Mouse (Mus musculus): ENCODE results near the gene Cox7a2l. TPM values are rescaled to one million over a fixed set of nuclear protein-coding genes. Genes with fewer than 3 reads are reported as not detected.
A peak's percentile ranks its signal among the peaks of the same experiment; 100 is the strongest.

Gene Cox7a2l
- polyA plus RNA-seq (2012; rRNA removed): 78.0 and 82.0 TPM in 2 replicates

DNA sequence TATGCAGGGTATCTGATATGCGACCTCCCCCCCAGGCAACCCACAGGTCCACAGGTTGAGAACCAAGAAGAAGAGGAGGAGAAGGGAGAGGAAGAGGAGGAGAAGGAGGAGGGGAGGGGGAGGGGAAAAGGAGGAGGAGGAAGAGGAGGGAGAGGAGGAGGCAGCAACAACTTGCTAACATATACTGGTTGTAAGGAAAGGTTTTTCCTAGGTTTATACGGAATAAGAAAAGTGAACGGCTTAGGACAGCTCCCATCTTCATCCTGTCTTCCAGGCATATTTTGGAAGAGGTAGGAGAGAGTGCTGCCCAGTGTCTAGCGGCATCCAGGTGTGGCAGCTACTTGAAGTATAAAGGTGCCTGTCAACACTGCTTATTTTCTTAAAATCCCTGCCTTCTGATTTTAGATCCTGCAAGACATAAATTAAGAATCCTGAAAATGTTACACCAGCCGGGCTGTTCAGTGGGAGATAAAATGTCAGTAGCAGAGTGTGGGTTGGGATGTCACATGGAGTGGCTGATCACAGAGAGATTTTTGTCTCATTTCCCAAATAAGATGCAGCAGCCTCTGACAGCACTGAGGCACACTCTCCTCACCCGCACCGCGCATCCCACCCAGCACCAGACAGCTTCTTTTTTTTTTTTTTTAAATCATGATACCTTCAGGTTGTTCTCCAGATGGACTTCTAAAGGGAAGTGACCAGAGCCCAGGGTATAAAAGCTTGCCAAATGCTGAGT is at the start of gene Cox7a2l:
Gene Cox7a2l (minus strand): TSS at position 51 of the 736 bp plus-strand sequence.
- Histone ChIP-seq H3K36me3 (ENCODE audit: control insufficient read depth, insufficient read depth, low read length) (no peaks in the 10 kb centered on the region), H3K4me3 (ENCODE audit: extremely low read depth, insufficient read depth, insufficient read length) (no peak within 1 kb of the TSS), H3K27ac (ENCODE audit: insufficient read depth, low read length) (no peak within 1 kb of the TSS), H3K4me1 (ENCODE audit: control insufficient read depth, insufficient read depth, insufficient read length) (peaks cover 13% of the 10 kb centered on the region), H3K27me3 (ENCODE audit: control insufficient read depth, insufficient read depth, low read length) (no peaks in the 10 kb centered on the region)
- no peak for TF ChIP-seq CTCF (IDR thresholded peaks at IDR 0.05; ENCODE audit: extremely low read depth, insufficient read depth, insufficient read length, insufficient replicate concordance)
- no peak for TF ChIP-seq POLR2A (IDR thresholded peaks at IDR 0.05; ENCODE audit: low read depth, low read length)
- WGBS: 94% methylated on average over 8 of the region's 8 CpGs
- no peak for DNase-seq (ENCODE audit: low read depth in 1 of 2, low spot score in 2 of 2)

- DNase-seq (ENCODE audit: low read depth in 1 of 2, low spot score in 2 of 2): no peak
- Histone ChIP-seq H3K4me1 (ENCODE audit: control insufficient read depth, insufficient read depth, insufficient read length) (no peaks in the 10 kb centered on the region), H3K36me3 (ENCODE audit: control insufficient read depth, insufficient read depth, low read length) (no peaks in the 10 kb centered on the region), H3K27me3 (ENCODE audit: control insufficient read depth, insufficient read depth, low read length) (no peaks in the 10 kb centered on the region), H3K27ac (ENCODE audit: insufficient read depth, low read length) (no peak overlapping the region), H3K4me3 (ENCODE audit: extremely low read depth, insufficient read depth, insufficient read length) (no peak overlapping the region)
- TF ChIP-seq CTCF (IDR thresholded peaks at IDR 0.05; ENCODE audit: extremely low read depth, insufficient read depth, insufficient read length, insufficient replicate concordance) (no peak), POLR2A (IDR thresholded peaks at IDR 0.05; ENCODE audit: low read depth, low read length) (no peak)
- WGBS: 85% methylated on average over 4 of the region's 4 CpGs
Measured at GRCm38 (mm10) chr17:83565506-83565905, 48.4 kb upstream of the Cox7a2l start.

GRCm38 (mm10) chr17:83564119-83564820 is 47.1 kb upstream of the Cox7a2l start:
- Histone ChIP-seq H3K4me3 (ENCODE audit: extremely low read depth, insufficient read depth, insufficient read length) (no peak overlapping the region), H3K27ac (ENCODE audit: insufficient read depth, low read length) (no peak overlapping the region), H3K36me3 (ENCODE audit: control insufficient read depth, insufficient read depth, low read length) (no peaks in the 10 kb centered on the region), H3K4me1 (ENCODE audit: control insufficient read depth, insufficient read depth, insufficient read length) (no peaks in the 10 kb centered on the region), H3K27me3 (ENCODE audit: control insufficient read depth, insufficient read depth, low read length) (no peaks in the 10 kb centered on the region)
- TF ChIP-seq POLR2A (IDR thresholded peaks at IDR 0.05; ENCODE audit: low read depth, low read length) (no peak), CTCF (IDR thresholded peaks at IDR 0.05; ENCODE audit: extremely low read depth, insufficient read depth, insufficient read length, insufficient replicate concordance) (no peak)
- DNase-seq (ENCODE audit: low read depth in 1 of 2, low spot score in 2 of 2): no peak
- WGBS: 78% methylated on average over 12 of the region's 12 CpGs

DNA sequence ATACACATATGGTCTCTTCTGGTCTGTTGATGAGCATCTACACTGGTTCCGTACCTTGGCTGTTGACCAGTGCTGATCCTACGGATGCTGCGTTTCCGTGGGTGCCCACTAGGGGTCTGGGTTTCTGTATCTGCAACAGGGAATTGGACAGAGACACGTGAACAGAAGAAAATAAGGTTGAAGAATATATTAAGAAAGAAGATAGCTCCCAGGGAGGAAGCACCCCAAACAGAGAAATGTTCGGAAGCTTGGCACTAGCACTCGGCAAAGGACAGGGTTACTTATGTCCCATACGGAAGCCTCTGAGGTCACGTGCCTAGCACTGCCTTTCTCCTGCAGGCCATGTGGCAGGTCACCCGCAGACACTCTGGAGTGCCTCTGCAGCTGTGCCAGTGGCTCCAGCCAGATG is 46.6 kb upstream of the Cox7a2l start:
- H3K36me3 ChIP-seq (ENCODE audit: control insufficient read depth, insufficient read depth, low read length): no peaks in the 10 kb centered on the region
- H3K4me3 ChIP-seq (ENCODE audit: extremely low read depth, insufficient read depth, insufficient read length): peak overlapping the region; percentile 18; the same call in 1 of the 2 replicates
- TF ChIP-seq CTCF (IDR thresholded peaks at IDR 0.05; ENCODE audit: extremely low read depth, insufficient read depth, insufficient read length, insufficient replicate concordance) (peak; percentile 36; the same call in 1 of the 2 replicates), POLR2A (IDR thresholded peaks at IDR 0.05; ENCODE audit: low read depth, low read length) (no peak)
- WGBS: 47% methylated on average over 10 of the region's 10 CpGs
- no peaks in the 10 kb centered on the region for H3K4me1 ChIP-seq (ENCODE audit: control insufficient read depth, insufficient read depth, insufficient read length)
- H3K27ac ChIP-seq (ENCODE audit: insufficient read depth, low read length): no peak overlapping the region
- peak in 1 of 2 experiments; percentile 53 for DNase-seq (ENCODE audit: low read depth in 1 of 2, low spot score in 2 of 2)
- H3K27me3 ChIP-seq (ENCODE audit: control insufficient read depth, insufficient read depth, low read length): no peaks in the 10 kb centered on the region

DNA sequence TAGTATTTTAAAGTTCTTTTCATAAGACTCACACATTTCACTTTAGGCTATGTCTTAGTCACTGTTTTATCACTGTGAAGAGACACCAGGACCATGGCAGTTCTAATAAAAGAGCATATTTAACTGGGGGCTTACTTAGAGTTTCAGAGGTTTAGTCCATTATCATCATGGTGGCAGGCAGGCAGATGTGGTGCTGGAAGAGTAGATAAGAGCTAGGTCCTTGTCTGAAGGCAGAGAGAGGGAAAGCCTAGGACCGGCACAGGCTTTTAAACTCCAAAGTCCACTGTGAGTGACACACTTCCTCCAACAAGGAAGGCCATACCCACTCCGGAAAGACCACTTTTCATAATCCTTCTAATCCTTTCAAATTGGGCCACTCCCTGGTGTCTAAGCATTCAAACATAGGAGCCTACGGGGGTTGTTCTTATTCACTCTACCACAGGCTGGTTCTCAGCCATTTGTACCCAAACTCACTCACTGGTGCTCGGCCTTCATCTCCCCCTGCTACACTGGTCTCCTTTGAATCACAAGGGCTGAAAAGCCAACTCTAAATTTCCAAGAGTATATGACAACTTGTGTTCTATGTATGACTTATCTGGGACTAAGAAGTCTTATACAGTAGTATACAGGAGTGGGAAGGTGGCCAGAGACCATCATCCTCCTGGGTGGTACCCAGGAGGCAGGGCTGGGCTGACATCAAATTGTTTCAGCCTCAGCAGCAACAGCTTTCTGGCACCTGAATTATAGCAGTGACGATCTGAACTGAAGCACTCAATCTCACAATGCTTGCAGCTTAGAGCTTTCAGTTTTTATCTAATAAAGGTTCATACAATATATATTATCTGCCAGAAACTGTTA is 45.3 kb upstream of the Cox7a2l start:
- H3K36me3 ChIP-seq (ENCODE audit: control insufficient read depth, insufficient read depth, low read length): no peaks in the 10 kb centered on the region
- no peak overlapping the region for H3K27ac ChIP-seq (ENCODE audit: insufficient read depth, low read length)
- H3K4me1 ChIP-seq (ENCODE audit: control insufficient read depth, insufficient read depth, insufficient read length): no peaks in the 10 kb centered on the region
- WGBS: 82% methylated on average over 5 of the region's 5 CpGs
- DNase-seq (ENCODE audit: low read depth in 1 of 2, low spot score in 2 of 2): no peak
- TF ChIP-seq POLR2A (IDR thresholded peaks at IDR 0.05; ENCODE audit: low read depth, low read length) (no peak), CTCF (IDR thresholded peaks at IDR 0.05; ENCODE audit: extremely low read depth, insufficient read depth, insufficient read length, insufficient replicate concordance) (no peak)
- no peaks in the 10 kb centered on the region for H3K27me3 ChIP-seq (ENCODE audit: control insufficient read depth, insufficient read depth, low read length)
- no peak overlapping the region for H3K4me3 ChIP-seq (ENCODE audit: extremely low read depth, insufficient read depth, insufficient read length)

DNA sequence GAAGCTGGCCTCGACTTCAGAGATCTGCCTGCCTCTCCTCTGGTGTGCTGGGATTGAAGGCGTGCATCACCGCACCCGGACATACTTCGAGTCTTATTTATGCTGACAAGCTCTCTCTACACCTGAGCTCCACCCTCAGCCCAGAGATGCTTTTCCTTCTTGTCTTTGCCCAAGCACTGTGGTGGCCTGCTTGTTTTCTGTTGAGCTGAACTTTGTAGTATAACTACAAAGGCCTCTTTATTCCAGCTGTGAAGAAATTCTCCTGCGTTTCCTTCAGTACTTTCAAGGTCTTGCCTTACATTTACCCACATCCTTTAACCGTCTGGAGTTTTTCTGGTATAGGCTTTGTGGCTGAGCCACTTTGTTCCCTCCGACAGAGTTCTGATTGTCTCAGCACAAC is 42.0 kb upstream of the Cox7a2l start:
- H3K27ac ChIP-seq (ENCODE audit: insufficient read depth, low read length): no peak overlapping the region
- 68% methylated on average over 8 of the region's 8 CpGs for WGBS

More for the DNA sequence above, 42.0 kb upstream of the Cox7a2l start:
- TF ChIP-seq CTCF (IDR thresholded peaks at IDR 0.05; ENCODE audit: extremely low read depth, insufficient read depth, insufficient read length, insufficient replicate concordance) (no peak), POLR2A (IDR thresholded peaks at IDR 0.05; ENCODE audit: low read depth, low read length) (no peak)
- Histone ChIP-seq H3K4me3 (ENCODE audit: extremely low read depth, insufficient read depth, insufficient read length) (no peak overlapping the region), H3K36me3 (ENCODE audit: control insufficient read depth, insufficient read depth, low read length) (no peaks in the 10 kb centered on the region), H3K27me3 (ENCODE audit: control insufficient read depth, insufficient read depth, low read length) (no peaks in the 10 kb centered on the region), H3K4me1 (ENCODE audit: control insufficient read depth, insufficient read depth, insufficient read length) (no peaks in the 10 kb centered on the region)
- no peak for DNase-seq (ENCODE audit: low read depth in 1 of 2, low spot score in 2 of 2)
